Mouse (Mus musculus) myocyte (in vitro differentiated cells): Measurements from ENCODE around the gene Lax1.

ENCODE experiments used
- CEBPB ChIP-seq: IDR thresholded peaks from 2 replicates; pipeline ENCODE4 v1.6.1; 2011; ENCODE audit warnings: mild to moderate bottlenecking, moderate library complexity; ENCODE audit not compliant: poor library complexity, insufficient read depth, severe bottlenecking
- MAX ChIP-seq: IDR thresholded peaks from one replicate; pipeline ENCODE4 v1.6.1; 2011; ENCODE audit warnings: low read depth, mild to moderate bottlenecking, control low read depth
- MYOG ChIP-seq, 3 experiments: IDR thresholded peaks; one replicate each; pipeline ENCODE4 v1.6.1; 2011; ENCODE audit warnings: control low read depth in 2 of 3, low read depth in 2 of 3, mild to moderate bottlenecking in 2 of 3; ENCODE audit not compliant: insufficient read length in 2 of 3, control insufficient read depth in 1 of 3, insufficient read depth in 1 of 3
- POLR2A ChIP-seq: IDR thresholded peaks from one replicate; pipeline ENCODE4 v1.6.1; 2011; ENCODE audit warnings: low read depth, mild to moderate bottlenecking, control low read depth, moderate library complexity; ENCODE audit not compliant: insufficient read length
- SRF ChIP-seq: IDR thresholded peaks from one replicate; pipeline ENCODE4 v1.6.1; 2011; ENCODE audit warnings: low read depth; ENCODE audit not compliant: control insufficient read depth, insufficient read length
- TCF12 ChIP-seq: IDR thresholded peaks from one replicate; pipeline ENCODE4 v1.6.1; 2011; ENCODE audit warnings: mild to moderate bottlenecking, control low read depth; ENCODE audit not compliant: poor library complexity, insufficient read depth, severe bottlenecking
- USF1 ChIP-seq: IDR thresholded peaks from one replicate; pipeline ENCODE4 v1.6.1; 2011; ENCODE audit warnings: low read depth, mild to moderate bottlenecking, control low read depth, moderate library complexity

DNA sequence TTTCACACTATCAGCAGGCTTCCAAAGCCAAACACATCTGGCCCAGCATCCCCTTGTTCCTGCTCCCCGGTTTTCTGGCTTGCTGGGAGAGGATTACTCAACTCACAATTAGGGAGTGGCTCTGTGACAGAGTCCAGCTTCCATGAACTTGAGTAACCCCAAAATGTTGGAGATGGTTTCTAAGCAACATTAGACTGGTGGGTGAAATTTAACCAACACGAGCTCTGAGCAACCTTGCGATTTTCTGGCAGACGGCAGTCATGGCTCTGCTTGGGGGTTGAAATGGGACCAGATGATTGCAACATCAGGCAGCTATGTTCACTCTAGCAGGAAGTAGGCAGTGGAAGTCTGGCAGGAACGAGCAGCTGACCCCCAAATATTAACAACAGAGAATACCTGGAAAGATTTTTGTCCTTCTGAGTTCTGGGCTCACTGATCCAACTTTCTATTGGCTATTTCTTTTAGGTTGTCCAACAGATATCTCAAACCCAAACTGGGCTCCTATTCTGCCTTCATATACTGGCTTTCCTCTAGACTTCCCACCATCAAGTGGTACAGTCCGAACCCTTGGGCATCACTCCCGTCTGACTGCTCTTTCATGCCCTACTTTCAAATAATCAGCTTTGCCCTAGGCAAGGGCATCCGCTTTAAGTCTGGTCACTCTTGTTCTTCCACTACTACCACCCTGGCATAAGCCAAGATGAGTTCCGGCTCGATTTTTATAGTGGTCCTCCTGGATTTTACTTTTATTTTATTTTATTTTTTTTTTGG is 4.0 kb downstream of the Lax1 start:
- TF ChIP-seq POLR2A: no peak
- no peak for TF ChIP-seq MAX
- no peak for TF ChIP-seq TCF12
- TF ChIP-seq SRF: no peak
- TF ChIP-seq USF1: no peak
- no peak for TF ChIP-seq MYOG (IDR thresholded peaks at IDR 0.05; ENCODE audit: control insufficient read depth in 1 of 3, insufficient read depth in 1 of 3, insufficient read length in 2 of 3, low read depth in 2 of 3)
- peak; percentile 97 for TF ChIP-seq CEBPB
